Mouse (Mus musculus) cerebellum, adult 2 months (tissue): ENCODE measurements around the gene Cort.

ENCODE experiments used
- CTCF ChIP-seq: fragments of 200-500 bp; IDR thresholded peaks from 2 replicates; pipeline ENCODE4 v1.5.1; 2011; ENCODE audit warnings: low read depth, mild to moderate bottlenecking, control low read depth, low read length, moderate library complexity, borderline replicate concordance; ENCODE audit not compliant: insufficient read depth
- POLR2A ChIP-seq: fragments of 200-500 bp; IDR thresholded peaks from 2 replicates; pipeline ENCODE4 v1.6.1; 2011; ENCODE audit warnings: low read length, control low read depth, borderline replicate concordance; ENCODE audit not compliant: insufficient read depth

GRCm38 (mm10) chr4:149144459-149144858 is 17.9 kb upstream of the Cort start:
- TF ChIP-seq CTCF, result peak; percentile 93
- no peak for TF ChIP-seq POLR2A
